Mouse (Mus musculus): ENCODE results near the gene Fhit. TPM values are rescaled to one million over a fixed set of nuclear protein-coding genes. Genes with fewer than 3 reads are reported as not detected.

Gene Fhit
- total RNA-seq, 2 experiments from 2014 or later: 0.74 to 1.9 TPM

- DNase-seq (ENCODE audit: low spot score): no peak
Observed at GRCm38 (mm10) chr14:9721917-9722472, 1439.8 kb downstream of the Fhit start.

GRCm38 (mm10) chr14:9698621-9699020 lies 1463.2 kb downstream of the Fhit start:
- no peak for DNase-seq (ENCODE audit: low spot score)

- DNase-seq (ENCODE audit: low spot score): no peak
Observed at GRCm38 (mm10) chr14:9697101-9697500, 1464.7 kb downstream of the Fhit start.

DNA sequence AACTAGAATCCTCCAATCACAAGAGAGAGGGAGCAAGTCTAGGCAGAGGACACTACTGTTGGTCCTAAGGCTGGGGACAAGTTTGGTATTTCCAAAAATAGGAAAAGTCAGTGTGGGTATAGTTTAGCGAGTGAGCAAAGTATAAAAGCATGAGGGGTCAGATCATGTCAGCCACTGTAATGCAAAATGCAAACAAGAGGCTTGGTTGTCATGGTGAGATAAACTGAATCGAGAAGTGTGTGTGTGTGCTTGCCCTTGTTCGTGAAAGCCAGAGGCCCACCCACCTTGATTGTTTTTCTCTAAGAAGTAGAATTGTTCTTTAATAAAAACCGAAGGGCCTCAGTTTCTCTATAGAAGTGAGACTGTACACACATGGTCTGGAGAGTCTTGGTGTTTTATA lies 1465.8 kb downstream of the Fhit start:
- DNase-seq (ENCODE audit: low spot score): no peak

DNA sequence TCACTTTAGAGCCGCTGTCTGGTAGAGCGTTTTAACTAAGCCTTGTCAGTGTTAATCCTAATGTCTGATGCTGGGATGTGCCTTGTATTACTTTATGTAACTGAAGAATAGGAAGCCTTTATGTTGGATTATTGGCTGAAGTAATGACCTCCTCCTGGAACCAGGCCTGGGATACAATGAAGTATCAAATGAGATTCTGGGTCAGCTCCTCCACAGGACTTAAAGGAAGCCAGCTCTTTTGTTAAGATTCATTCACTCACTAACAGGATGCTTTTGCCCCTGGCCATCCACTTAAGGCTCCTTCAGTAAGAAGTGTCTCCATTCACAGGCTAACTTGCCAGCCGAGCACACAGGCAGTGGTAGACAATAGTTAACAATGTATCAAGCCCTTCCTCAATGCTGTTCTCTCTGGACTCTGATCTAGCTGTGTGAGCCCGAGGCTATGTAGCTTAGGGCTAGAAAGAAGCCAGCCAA lies 1466.6 kb downstream of the Fhit start:
- DNase-seq (ENCODE audit: low spot score): no peak

- DNase-seq (ENCODE audit: low spot score): no peak
Observed at GRCm38 (mm10) chr14:9688664-9689257, 1473.1 kb downstream of the Fhit start.

DNA sequence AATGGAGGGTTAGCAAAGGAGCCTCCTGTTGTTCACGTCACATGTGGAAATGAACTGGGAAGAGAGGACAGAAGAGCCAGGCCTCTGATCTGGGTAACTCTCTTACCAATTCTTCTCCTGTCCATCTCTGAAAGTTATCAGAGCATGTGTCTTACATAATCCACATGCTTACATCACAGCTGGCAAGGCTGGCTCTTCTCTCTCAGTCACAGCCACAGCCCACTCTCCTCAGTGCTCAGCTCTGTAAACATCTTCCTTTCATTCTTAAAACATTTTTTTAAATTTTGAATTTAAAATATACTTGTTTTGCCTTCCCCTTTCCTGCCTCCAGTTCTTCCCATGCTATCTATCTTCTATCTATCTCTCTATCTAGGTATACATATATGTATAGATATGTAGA lies 1477.5 kb downstream of the Fhit start:
- DNase-seq (ENCODE audit: low spot score): no peak

DNA sequence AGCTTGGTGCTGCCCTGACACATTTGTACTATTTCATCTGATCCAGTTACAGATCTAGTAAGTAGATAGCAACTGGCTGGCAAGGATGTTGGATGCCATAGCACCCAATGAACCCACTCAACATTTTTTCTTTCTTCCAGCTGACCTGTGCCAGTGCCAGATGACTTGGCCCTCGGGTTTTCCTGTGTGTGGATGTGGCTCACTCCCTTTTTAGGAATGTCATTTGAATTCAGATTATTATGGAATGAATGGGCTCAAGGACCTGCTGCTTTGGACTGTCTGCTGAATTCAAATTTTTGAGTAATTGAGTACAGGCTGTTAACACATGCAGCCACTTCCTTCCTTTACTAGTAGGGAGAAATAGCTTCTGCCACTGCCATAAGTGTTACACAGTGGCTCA lies 1489.1 kb downstream of the Fhit start:
- DNase-seq (ENCODE audit: low spot score): no peak

DNA sequence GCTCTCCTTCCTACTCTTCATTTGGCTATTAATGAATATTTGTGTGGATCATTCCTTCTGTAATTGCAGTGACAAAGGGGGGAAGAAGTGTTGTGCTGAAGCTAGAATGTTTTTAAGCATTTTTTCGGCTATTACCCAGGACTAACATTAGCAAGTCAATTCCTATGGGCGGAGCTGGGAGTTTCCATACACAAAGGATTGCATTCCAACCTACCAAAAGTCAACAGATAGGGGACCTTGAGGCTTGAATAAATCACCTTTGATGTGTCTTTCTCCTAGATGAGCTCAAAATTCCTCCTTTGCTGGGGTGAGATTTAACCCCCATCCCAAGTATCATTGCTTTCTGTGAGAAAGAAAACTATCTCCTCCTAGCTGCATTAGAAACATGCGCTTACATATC lies 1490.1 kb downstream of the Fhit start:
- DNase-seq (ENCODE audit: low spot score): no peak

DNA sequence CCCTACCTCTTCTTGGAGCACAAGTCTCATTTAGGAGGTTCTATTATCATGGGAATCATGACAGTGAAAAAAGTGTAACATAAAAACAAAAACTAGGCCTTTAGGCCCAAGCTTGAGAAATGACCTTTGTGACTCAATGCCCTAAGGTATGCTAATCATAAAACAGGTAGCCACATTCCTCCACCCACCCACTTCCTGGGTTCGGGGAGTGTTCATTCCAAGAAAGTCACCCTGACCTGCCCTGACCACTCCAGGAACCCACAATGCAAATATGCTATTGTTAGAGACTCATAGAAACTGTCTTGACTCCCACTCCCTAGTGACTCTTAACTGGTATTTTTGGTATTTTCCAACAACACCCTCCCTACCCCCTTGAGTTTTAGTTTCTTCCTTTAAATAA lies 1492.1 kb downstream of the Fhit start:
- DNase-seq (ENCODE audit: low spot score): no peak

GRCm38 (mm10) chr14:9658445-9658844 lies 1503.4 kb downstream of the Fhit start:
- DNase-seq (ENCODE audit: low spot score): no peak

- DNase-seq (ENCODE audit: low spot score): no peak
Observed at GRCm38 (mm10) chr14:9651417-9651816, 1510.4 kb downstream of the Fhit start.

DNA sequence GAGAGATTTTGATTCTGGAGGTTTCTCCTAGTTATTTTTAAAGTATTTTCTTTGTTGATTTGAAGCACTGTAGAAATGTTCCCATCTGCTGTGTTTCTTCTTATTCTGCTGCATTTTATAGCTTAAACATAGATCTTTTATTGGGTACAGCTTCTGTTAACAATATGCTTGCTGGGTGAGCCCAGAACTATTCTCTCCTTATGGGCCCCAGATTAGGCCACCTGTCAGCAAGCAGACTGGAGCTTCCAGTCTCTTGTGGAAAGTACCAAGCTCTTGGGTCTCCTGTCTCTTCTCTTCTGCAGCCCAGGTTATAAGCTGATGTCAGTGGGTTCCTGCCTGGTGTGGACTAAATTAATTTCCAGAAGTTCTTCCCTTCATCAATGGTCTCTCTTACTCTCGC lies 1513.4 kb downstream of the Fhit start:
- DNase-seq (ENCODE audit: low spot score): no peak

GRCm38 (mm10) chr14:9646233-9646632 lies 1515.6 kb downstream of the Fhit start:
- DNase-seq (ENCODE audit: low spot score): no peak

DNA sequence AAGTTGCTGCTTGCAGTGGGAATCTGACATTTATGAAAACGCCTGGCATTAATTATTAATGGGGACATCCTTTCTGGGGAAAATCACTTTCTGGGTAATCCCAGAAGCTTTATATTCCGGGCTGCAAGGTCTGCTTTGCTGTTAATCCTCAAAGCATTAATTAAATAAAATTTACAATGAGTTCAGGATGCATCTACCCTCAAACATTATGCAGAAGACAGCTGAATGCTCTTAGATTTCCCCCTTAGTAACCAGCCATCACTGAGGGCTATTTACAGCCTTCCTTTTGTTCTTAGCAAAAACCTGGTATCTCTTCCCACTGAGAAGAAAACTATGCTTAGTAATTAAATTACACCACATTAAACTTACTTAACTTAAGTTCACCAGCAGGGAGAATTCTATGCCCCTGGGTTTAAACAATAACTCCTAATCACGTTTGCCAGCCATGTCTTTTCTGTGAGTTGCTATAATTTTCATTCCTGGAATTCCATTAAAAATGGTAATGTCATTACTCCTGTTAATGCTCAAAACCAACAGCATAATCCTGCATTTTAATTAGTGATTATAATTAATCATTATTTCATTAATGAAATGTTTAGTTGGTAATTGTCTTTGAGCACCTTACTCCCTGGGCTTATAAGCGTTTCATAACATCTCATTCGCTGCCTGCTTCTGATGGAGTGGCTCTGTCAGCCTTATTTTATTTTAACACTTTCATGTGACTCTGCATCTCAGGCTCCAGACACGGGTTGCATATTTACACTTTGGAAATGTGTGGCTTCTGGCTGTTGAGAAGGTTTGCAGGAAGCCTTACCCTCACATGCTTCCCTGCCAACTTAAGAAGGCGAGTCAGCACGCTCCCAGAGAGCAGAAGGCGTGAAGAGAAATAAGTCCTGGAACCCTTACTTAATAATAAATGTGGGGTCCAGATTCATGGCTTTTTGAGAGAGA lies 1517.3 kb downstream of the Fhit start:
- no peak for DNase-seq (ENCODE audit: low spot score)

DNA sequence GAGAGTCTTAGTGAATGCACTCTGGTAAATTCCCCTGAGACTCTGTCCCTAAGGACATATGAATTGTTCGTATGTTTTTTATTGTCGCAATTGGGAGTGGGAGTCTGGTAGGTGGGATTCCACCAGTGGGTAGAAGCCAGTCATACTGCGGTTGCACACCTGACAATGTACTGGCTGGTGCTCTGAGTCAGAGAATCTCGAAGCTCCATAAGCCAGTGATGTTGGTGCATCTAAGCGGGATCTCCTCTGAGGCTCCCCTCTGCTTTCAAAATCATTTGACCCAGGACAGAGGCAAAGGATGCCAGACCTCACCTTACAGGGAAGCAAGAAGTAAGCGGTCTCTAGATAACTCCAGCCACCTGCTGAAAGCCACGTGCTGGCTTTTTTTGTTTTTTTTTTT lies 1518.1 kb downstream of the Fhit start:
- DNase-seq (ENCODE audit: low spot score): no peak

DNA sequence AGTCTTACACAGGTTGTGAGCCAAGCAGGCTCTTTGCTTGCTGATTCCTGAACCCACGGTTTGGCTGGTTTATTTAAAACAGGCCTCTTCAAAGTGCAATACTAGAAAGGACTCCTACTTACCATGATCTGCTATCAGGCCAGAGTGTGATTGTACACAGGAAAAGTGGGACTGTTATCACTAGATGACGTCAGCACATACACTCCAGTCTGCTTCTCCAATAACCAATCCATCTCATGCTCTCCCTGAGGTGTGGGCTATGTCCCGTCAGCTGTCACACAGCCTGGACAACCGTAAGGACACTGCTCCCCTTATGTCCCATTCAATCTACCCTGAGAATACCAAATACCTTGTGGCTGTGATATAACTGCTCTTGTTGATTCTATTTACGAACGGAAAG lies 1519.2 kb downstream of the Fhit start:
- no peak for DNase-seq (ENCODE audit: low spot score)

- DNase-seq (ENCODE audit: low spot score): no peak
Observed at GRCm38 (mm10) chr14:9642068-9642467, 1519.8 kb downstream of the Fhit start.

- no peak for DNase-seq (ENCODE audit: low spot score)
Observed at GRCm38 (mm10) chr14:9634247-9634991, 1527.4 kb downstream of the Fhit start.

- DNase-seq (ENCODE audit: low spot score): no peak
Observed at GRCm38 (mm10) chr14:9632537-9632936, 1529.3 kb downstream of the Fhit start.

DNA sequence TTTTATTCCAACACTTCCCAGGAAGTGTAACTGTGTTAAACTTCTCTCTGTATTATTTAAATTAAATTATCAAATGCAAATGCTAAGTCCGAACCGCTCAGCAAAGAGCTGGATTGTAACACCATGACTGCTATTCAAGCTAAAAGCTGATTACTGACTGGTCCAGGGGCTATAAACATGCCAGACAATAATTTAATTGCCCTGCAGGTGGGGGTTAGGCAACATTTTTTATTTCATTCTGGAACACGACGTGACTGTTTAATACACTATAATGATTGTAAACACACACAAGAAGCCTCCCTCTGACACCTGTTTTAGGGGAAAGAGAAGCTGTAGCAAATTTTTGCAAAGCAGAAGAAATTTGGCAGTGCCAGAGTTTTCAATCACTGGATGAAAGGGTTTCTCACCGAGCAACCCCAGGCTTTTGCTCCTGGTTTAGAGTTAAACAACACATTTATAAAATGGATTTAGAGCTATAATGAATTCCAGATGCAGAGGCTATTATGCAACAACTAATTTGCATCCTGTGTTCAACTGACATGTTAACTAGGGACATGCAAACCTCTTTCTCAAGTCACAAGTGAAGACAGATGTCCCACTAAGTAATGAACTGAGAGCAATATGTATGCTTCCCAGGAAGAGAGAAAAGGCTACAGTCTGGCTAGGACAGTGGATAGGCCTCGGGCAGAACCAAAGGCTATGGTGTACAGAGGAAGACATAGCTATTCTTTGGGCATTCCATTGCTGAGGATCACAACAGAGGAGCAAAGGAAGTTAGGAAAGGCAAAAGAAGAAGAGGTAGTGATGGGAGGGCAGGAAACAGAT lies 1538.4 kb downstream of the Fhit start:
- DNase-seq (ENCODE audit: low spot score): no peak
